Mouse (Mus musculus): ENCODE results near the gene Tmem199. TPM values are rescaled to one million over a fixed set of nuclear protein-coding genes. Genes with fewer than 3 reads are reported as not detected.

Tmem199 gene
- total RNA-seq, 2 experiments from 2014 or later = 44.2 to 45.7 TPM

DNA sequence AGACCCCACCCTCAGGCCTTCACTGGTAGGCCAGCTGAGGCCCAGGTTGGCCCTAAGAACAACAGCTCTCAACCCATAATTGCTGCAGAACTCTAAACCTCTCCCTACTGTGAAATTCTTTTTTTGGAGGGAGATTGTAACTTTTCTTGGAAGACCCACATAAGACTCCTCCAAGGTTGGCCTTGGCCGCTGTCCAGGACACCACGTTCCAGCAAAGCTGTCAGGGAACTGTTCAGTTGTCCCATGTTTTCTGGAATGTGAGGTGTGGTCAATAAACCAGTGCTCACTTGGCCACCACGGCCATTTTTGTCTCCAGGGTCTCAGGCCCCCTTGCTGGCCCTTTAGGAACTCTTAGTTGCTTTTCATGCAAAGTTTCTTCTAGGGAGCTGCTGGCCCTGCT, 9.9 kb upstream of the Tmem199 start:
- H3K4me3 ChIP-seq = no peak overlapping the region
- DNase-seq (ENCODE audit: low spot score in 2 of 2) = no peak
- TF ChIP-seq CTCF (conservative IDR thresholded peaks at IDR 0.05) = no peak
- peak overlapping the region; percentile 24; the same call in 1 of the 2 replicates for H3K27ac ChIP-seq

DNA sequence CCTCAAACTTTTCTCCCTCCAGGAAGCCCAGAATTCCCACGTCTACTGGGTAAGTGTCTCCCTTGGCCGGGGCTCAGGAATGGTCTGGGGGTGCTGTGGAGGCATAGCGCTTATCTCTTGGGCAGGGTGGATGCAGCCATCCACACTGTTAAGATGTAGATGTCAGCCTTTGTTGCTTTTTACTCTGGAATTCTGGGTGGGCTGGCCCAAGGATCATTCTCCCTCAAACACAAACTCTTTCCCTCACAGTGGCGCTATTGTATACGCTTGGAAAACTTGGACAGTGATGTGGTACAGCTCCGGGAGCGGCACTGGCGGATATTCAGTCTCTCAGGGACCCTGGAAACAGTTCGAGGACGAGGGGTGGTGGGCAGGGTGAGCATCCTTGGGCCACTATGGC, 7.0 kb upstream of the Tmem199 start:
- no peak for TF ChIP-seq CTCF (conservative IDR thresholded peaks at IDR 0.05)
- no peak for DNase-seq (ENCODE audit: low spot score in 2 of 2)
- no peak overlapping the region for H3K4me3 ChIP-seq
- no peak overlapping the region for H3K27ac ChIP-seq

DNA sequence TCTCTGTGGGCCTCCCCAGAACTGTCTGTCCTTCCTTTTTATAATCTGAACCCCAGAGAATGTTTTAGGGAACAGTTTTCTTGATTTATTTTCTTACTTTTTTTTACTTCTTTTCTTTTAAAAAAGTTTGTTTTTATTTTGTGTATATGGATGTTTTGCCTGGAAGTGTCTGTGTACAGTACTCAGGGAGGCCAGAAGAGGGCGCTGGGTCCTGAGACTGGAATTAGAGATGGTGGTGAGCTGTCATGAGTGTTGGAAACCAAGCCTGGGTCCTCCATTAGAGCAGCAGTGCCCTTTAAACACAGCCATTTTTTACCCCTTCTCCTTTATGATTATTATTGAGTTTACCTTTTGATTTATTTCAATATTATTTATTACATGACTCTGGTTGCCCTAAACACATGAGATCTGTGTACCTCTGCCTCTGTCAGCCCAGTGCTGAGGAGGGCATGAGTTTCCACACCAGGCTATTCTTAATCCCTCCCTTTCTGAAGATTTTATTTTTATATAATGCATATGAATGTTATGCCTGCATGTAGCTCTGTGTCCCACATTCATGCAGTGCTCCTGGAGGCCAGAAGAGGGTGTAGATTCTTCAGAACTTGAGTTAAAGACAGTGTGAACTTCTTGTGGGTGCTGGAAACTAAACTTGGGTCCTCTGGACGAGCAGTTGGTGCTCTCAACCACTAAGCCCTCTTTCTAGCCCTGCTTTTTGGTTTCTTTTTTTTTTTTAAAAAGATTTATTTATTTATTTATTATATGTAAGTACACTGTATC, 3.8 kb upstream of the Tmem199 start:
- no peak overlapping the region for H3K4me3 ChIP-seq
- H3K27ac ChIP-seq = no peak overlapping the region
- peak; percentile 60 for TF ChIP-seq CTCF (conservative IDR thresholded peaks at IDR 0.05)
- DNase-seq (ENCODE audit: low spot score in 2 of 2) = no peak

DNA sequence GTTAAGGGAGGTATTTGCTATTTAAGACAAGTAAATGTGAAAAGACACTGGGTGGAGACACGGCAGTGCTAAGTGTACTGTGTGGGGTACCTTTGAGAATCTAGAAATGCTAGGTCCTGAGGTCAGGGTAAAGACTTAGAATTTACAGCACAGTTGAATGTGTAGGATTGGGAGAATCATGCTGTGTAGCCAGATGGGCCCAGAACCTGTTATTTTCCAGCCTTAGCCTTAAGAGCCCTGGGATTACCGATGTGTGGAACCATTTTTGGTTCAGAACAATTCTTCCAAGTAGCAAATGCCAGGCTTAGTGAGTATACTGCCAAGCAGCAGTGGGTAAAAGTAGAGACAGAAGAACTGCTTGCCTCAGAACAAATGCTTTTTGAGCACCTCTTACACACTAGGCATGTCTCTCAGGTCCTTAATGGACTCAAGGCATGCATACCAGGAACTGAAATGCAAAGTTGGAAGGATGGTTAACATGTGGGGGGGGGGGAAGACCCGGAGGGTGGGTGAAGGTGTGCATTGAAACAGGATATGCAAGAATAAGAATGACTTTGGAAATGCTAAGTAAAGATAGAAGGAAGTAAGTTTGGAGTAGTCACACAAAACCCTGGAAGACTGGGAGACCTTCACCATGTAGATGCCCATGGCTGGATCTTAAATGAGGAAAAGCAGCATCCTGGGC, 1.3 kb upstream of the Tmem199 start:
- TF ChIP-seq CTCF (conservative IDR thresholded peaks at IDR 0.05) = no peak
- Histone ChIP-seq H3K27ac (peak overlapping the region; percentile 96; the same call in 1 of the 2 replicates), H3K4me3 (peak overlapping the region; percentile 85)
- no peak for DNase-seq (ENCODE audit: low spot score in 2 of 2)

DNA sequence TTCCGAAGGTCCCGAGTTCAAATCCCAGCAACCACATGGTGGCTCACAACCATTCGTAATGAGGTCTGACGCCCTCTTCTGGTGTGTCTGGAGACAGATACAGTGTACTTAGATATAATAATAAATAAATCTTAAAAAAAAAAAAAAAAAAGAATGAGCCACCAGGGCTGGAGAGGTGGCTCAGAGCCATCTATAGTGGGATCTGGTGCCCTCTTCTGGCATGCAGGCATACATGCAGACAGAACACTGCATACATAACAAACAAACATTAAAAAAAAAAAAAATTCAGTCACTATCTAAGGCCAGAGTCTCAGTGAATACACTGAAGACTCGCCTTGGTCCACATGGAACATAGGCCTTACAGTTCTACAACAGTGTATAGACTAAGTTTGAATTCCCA, 2.8 kb downstream of the Tmem199 start:
- no peak overlapping the region for H3K4me3 ChIP-seq
- peak; percentile 75 for TF ChIP-seq CTCF (conservative IDR thresholded peaks at IDR 0.05)
- no peak for DNase-seq (ENCODE audit: low spot score in 2 of 2)
- H3K27ac ChIP-seq = no peak overlapping the region

DNA sequence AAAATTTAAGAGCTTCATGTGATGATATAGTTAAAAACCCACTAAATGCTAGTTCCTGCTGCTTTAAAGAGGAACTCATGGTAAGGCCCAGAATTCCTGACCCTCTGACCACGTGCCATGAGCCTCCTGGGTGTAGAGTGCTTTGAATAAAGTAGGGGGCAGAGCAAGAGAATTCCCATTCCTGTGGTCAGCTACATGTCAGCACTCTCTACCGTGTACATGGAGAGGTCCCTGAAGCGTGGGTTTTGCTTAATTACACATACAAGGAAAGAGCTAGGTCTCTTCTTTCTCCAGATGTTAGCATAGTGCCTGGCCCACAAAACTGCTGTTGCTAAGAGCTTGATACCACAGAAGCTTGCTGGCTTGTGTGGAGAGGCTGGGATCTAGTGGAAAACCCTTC, 6.5 kb downstream of the Tmem199 start:
- DNase-seq (ENCODE audit: low spot score in 2 of 2) = no peak
- Histone ChIP-seq H3K27ac (no peak overlapping the region), H3K4me3 (no peak overlapping the region)
- no peak for TF ChIP-seq CTCF (conservative IDR thresholded peaks at IDR 0.05)

DNA sequence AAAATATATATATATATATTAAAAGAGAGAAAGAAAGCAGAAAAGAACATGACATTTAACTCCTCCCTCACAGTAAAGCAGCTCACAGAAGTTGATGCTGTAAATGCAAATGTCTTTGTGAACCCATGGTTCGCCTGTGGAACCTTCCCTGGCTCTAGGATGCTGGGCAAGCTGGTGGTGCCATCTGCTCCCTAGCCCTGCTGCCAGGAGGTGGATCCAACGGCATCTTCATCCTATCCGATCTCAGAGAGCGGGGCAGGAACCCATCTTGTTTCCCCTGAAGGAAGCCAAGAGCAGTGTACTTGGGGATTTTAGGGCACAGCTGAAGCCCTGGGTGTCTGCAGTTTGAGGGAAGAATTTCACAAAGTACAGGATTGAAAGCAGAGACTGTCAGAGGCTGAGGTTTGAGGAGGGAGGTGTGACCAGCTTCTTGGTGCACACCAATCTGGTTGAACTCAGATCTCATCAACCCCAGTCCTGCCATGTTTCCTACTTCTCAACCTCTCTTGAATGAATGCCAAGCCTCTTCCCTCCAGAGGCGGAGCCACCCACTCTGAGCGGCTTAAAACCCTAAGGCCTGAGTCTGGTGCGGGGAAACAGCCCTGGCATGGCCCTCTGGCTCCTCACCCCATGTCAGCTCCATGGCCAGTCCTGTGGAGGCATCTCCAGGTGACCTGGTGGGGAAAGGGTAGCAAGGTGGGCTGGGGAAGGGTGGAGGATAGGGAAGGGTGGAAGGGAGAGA, 8.9 kb downstream of the Tmem199 start, which contains the start of gene Sebox:
Gene Sebox (plus strand): TSS at position 539 of the 742 bp plus-strand sequence.
- DNase-seq (ENCODE audit: low spot score in 2 of 2) = peak; percentile 66 to 69
- Histone ChIP-seq H3K27ac (peak within 1 kb of the TSS; percentile 77), H3K4me3 (no peak within 1 kb of the TSS)
- TF ChIP-seq CTCF (conservative IDR thresholded peaks at IDR 0.05) = no peak

DNA sequence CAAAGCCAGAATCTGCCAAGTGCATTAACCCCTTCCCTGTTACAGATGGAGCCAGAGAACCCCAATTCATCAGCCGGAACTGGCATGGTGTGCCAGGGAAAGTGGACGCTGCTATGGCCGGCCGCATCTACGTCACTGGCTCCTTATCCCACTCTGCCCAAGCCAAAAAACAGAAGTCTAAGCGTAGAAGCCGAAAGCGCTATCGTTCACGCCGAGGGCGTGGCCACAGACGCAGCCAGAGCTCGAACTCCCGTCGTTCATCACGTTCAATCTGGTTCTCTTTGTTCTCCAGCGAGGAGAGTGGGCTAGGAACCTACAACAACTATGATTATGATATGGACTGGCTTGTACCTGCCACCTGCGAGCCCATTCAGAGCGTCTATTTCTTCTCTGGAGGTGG, 10.4 kb downstream of the Tmem199 start:
- no peak for TF ChIP-seq CTCF (conservative IDR thresholded peaks at IDR 0.05)
- DNase-seq (ENCODE audit: low spot score in 2 of 2) = no peak
- H3K27ac ChIP-seq = no peak overlapping the region
- no peak overlapping the region for H3K4me3 ChIP-seq

DNA sequence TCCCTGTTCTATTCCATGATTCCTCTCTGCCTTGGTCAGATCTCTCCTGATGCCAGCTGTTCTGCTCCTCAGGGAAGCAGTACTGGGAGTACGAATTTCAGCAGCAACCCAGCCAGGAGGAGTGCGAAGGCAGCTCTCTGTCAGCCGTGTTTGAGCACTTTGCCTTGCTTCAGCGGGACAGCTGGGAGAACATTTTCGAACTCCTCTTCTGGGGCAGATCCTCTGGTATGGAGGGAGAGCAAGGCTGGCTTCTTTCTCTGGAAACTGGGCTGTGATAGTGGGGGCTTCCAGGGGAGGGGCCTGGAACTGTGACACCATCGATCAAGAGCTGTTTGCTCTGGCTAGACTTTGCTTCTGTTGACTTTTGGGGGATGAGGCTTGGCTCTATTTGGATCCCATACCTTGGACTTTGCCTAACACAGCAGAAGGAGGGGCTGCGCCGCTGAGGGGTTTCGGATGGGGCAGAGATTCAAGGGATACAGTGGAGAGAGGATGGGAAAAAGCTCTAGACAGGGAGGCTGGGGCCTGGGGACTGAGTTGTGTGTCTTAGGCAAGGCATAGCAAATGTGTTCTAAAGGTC, 11.3 kb downstream of the Tmem199 start:
- H3K4me3 ChIP-seq = peak overlapping the region; percentile 3; the same call in 1 of the 2 replicates
- no peak overlapping the region for H3K27ac ChIP-seq
- TF ChIP-seq CTCF (conservative IDR thresholded peaks at IDR 0.05) = no peak
- no peak for DNase-seq (ENCODE audit: low spot score in 2 of 2)

DNA sequence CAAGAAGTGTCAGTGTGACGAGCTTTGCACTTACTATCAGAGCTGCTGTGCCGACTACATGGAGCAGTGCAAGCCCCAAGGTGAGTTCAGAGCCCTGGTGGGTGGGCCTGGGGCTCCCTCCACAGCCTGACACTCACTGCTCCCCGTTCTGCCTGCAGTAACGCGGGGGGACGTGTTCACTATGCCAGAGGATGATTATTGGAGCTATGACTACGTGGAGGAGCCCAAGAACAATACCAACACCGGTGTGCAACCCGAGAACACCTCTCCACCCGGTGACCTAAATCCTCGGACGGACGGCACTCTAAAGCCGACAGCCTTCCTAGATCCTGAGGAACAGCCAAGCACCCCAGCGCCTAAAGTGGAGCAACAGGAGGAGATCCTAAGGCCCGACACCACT, 12.4 kb downstream of the Tmem199 start:
- peak overlapping the region; percentile 9; the same call in 1 of the 2 replicates for H3K4me3 ChIP-seq
- H3K27ac ChIP-seq = no peak overlapping the region
- no peak for DNase-seq (ENCODE audit: low spot score in 2 of 2)
- no peak for TF ChIP-seq CTCF (conservative IDR thresholded peaks at IDR 0.05)

DNA sequence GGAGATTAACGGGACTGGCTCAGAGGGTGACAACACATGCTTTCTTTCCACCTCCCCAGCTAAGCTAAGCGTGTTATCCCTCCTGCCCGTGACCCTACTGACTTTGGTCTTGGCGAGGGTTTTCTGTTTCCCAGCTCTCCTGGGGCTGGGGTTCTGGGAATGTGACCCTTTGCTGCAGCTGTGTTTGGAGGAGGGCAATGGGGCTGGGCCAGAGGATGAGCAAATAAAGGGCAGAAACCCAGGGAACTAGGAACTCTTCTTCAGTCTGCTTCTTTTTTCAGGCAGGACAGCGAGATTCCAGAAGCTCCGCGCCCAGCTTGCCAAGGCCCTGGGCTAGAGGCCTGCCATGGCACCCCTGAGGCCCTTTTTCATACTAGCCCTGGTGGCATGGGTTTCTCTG, 13.0 kb downstream of the Tmem199 start, which contains the start of gene Vtn:
Gene Vtn (plus strand): TSS at position 88 of the 400 bp plus-strand sequence.
- no peak for DNase-seq (ENCODE audit: low spot score in 2 of 2)

More for the DNA sequence above, 13.0 kb downstream of the Tmem199 start, which contains the start of gene Vtn:
- Histone ChIP-seq H3K4me3 (peak within 1 kb of the TSS; percentile 87), H3K27ac (peak within 1 kb of the TSS; percentile 83)
- TF ChIP-seq CTCF (conservative IDR thresholded peaks at IDR 0.05) = no peak

Measured in layer of hippocampus, adult 2 months (tissue).